Mouse (Mus musculus) left cerebral cortex, postnatal 14 days (tissue): Measurements from ENCODE around the gene Sdc3. TPM values are rescaled to one million over a fixed set of nuclear protein-coding genes. Genes with fewer than 3 reads are reported as not detected.

ENCODE experiments used
- DNase-seq, 2 experiments: peaks; one replicate each; pipeline ENCODE4 v3.0.0; 2021 to 2022; ENCODE audit warnings: low spot score in 2 of 2, mixed read lengths in 1 of 2
- intact Hi-C: fragments of 180-260 bp; cut with DNase I; formaldehyde crosslinking; loops from one replicate; pipeline ENCODE4 v1.15.1; 2025
- total RNA-seq, 2 experiments: library from RNA; stranded (reverse); gene quantifications; 2 replicates each; pipeline ENCODE4 v1.2.3; 2021

Sdc3 gene
- total RNA-seq, 2 experiments from 2014 or later = 246 to 250 TPM

GRCm38 (mm10) chr4:130865460-130865859, 73.1 kb downstream of the Sdc3 start:
- no peak for DNase-seq
- intact Hi-C loops = no loop called here

- intact Hi-C loops = no loop called here
- DNase-seq = peak; percentile 89 to 96
Observed at GRCm38 (mm10) chr4:130865901-130866371, 73.6 kb downstream of the Sdc3 start.

GRCm38 (mm10) chr4:130867940-130868339, 75.6 kb downstream of the Sdc3 start:
- DNase-seq = no peak
- intact Hi-C loops = no loop called here

- intact Hi-C loops = no loop called here
- DNase-seq = no peak
Observed at GRCm38 (mm10) chr4:130868803-130869202, 76.5 kb downstream of the Sdc3 start.

- DNase-seq = no peak
- intact Hi-C loops = no loop called here
Observed at GRCm38 (mm10) chr4:130872414-130872813, 80.1 kb downstream of the Sdc3 start.

- no peak for DNase-seq
- intact Hi-C loops = no loop called here
Observed at GRCm38 (mm10) chr4:130873440-130873839, 81.1 kb downstream of the Sdc3 start.

- intact Hi-C loops = no loop called here
- peak in 1 of 2 experiments; percentile 67 for DNase-seq
Observed at GRCm38 (mm10) chr4:130874601-130875000, 82.3 kb downstream of the Sdc3 start.

Other genes with a start within 250 kb of the Sdc3 start
- gene Nkain1, start 218.4 kb upstream of the Sdc3 start, total RNA-seq = 10 to 100 TPM; 32.9 to 38.5 TPM
- 100 to 1,000 TPM; 111 TPM for gene Pum1, start 129.2 kb upstream of the Sdc3 start, total RNA-seq
- 10 to 100 TPM; 35.3 to 38.3 TPM for gene Laptm5, start 120.6 kb downstream of the Sdc3 start, total RNA-seq
- gene Matn1, start 151.8 kb downstream of the Sdc3 start, total RNA-seq = 1 to 10 TPM; 2.0 to 2.4 TPM